Mouse (Mus musculus): Measurements from ENCODE around the gene Kmt5a. TPM values are rescaled to one million over a fixed set of nuclear protein-coding genes. Genes with fewer than 3 reads are reported as not detected.

The Kmt5a gene
- total RNA-seq, 2 experiments from 2014 or later = 45.2 to 55.7 TPM

- intact Hi-C loops (cut with DNase I) = no loop called here
- DNase-seq = no peak
Measured at GRCm38 (mm10) chr5:124509200-124509599, 69.5 kb downstream of the Kmt5a start.

- intact Hi-C loops (cut with DNase I) = no loop called here
Measured at GRCm38 (mm10) chr5:124509742-124510237, 70.1 kb downstream of the Kmt5a start.

GRCm38 (mm10) chr5:124510536-124511050, 70.9 kb downstream of the Kmt5a start:
- no peak for DNase-seq
- intact Hi-C loops (cut with DNase I) = no loop called here

More at GRCm38 (mm10) chr5:124509742-124510237, 70.1 kb downstream of the Kmt5a start:
- no peak for DNase-seq

Small RNA genes within 50 kb of the gene (microRNA-seq; reads per million reads assigned to microRNA genes)
- 2.1 reads per million for gene Gm27486

Other genes starting within 250 kb of the Kmt5a start
- 100 to 1,000 TPM; 146 to 151 TPM for gene Pitpnm2, start 190.2 kb upstream of the Kmt5a start, total RNA-seq (2021)
- 10 to 100 TPM; 17.9 to 26.7 TPM for gene Mphosph9, start 112.0 kb upstream of the Kmt5a start, total RNA-seq (2021)
- 10 to 100 TPM in 1 of 2 experiments, 1 to 10 TPM in 1; 8.6 to 11.1 TPM for gene 2810006K23Rik, start 111.8 kb upstream of the Kmt5a start, total RNA-seq (2021)
- gene Cdk2ap1, start 76.8 kb upstream of the Kmt5a start, total RNA-seq (2021) = 100 to 1,000 TPM; 112 to 119 TPM
- 100 to 1,000 TPM; 126 to 131 TPM for gene Sbno1, start 13.9 kb upstream of the Kmt5a start, total RNA-seq (2021)
- 10 to 100 TPM; 19.0 to 20.5 TPM for gene Rilpl2, start 38.4 kb downstream of the Kmt5a start, total RNA-seq (2021)
- 10 to 100 TPM; 26.4 to 33.6 TPM for gene Snrnp35, start 43.2 kb downstream of the Kmt5a start, total RNA-seq (2021)
- 10 to 100 TPM; 15.0 to 16.6 TPM for gene Rilpl1, start 91.5 kb downstream of the Kmt5a start, total RNA-seq (2021)
- 100 to 1,000 TPM; 119 to 123 TPM for gene Tmed2, start 100.8 kb downstream of the Kmt5a start, total RNA-seq (2021)
- 10 to 100 TPM; 27.5 to 30.8 TPM for gene Ddx55, start 112.9 kb downstream of the Kmt5a start, total RNA-seq (2021)
- gene Eif2b1, start 139.2 kb downstream of the Kmt5a start, total RNA-seq (2021) = 10 to 100 TPM; 44.4 to 46.9 TPM
- 10 to 100 TPM; 36.3 to 37.1 TPM for gene Gtf2h3, start 139.2 kb downstream of the Kmt5a start, total RNA-seq (2021)
- gene Atp6v0a2, start 188.6 kb downstream of the Kmt5a start, total RNA-seq (2021) = 10 to 100 TPM; 36.2 to 39.8 TPM